Mouse (Mus musculus): Measurements from ENCODE around the gene Vsig10.
"Not testable (repeated sequence)": the region's sequence is repeated elsewhere in the genome, so short reads cannot be mapped to it uniquely, and the experiment has no call there.

Gene Vsig10

GRCm38 (mm10) chr5:117303691-117304579 lies 14.9 kb upstream of the Vsig10 start:
- peak; percentile 82 for DNase-seq (ENCODE audit: low read depth, low spot score)

GRCm38 (mm10) chr5:117304947-117305346 lies 13.9 kb upstream of the Vsig10 start:
- peak; percentile 88 for DNase-seq (ENCODE audit: low read depth, low spot score)

GRCm38 (mm10) chr5:117305754-117306153 lies 13.1 kb upstream of the Vsig10 start:
- peak; percentile 55 for DNase-seq (ENCODE audit: low read depth, low spot score)

- DNase-seq (ENCODE audit: low read depth, low spot score) = no peak
Measured at GRCm38 (mm10) chr5:117306826-117307225, 12.1 kb upstream of the Vsig10 start.

GRCm38 (mm10) chr5:117307699-117308098 lies 11.2 kb upstream of the Vsig10 start:
- peak; percentile 95 for DNase-seq (ENCODE audit: low read depth, low spot score)

GRCm38 (mm10) chr5:117313420-117313819 lies 5.5 kb upstream of the Vsig10 start:
- peak; percentile 66 for DNase-seq (ENCODE audit: low read depth, low spot score)

- no peak for DNase-seq (ENCODE audit: low read depth, low spot score)
Measured at GRCm38 (mm10) chr5:117313909-117314308, 5.0 kb upstream of the Vsig10 start.

GRCm38 (mm10) chr5:117314587-117315428 lies 4.1 kb upstream of the Vsig10 start:
- peak; percentile 89 for DNase-seq (ENCODE audit: low read depth, low spot score)

- peak; percentile 55 for DNase-seq (ENCODE audit: low read depth, low spot score)
Measured at GRCm38 (mm10) chr5:117323751-117324150, 4.9 kb downstream of the Vsig10 start.

- DNase-seq (ENCODE audit: low read depth, low spot score) = no peak
Measured at GRCm38 (mm10) chr5:117326408-117326807, 7.5 kb downstream of the Vsig10 start.

GRCm38 (mm10) chr5:117330457-117330856 lies 11.6 kb downstream of the Vsig10 start:
- peak; percentile 64 for DNase-seq (ENCODE audit: low read depth, low spot score)

GRCm38 (mm10) chr5:117337999-117338398 lies 19.1 kb downstream of the Vsig10 start:
- DNase-seq (ENCODE audit: low read depth, low spot score) = no peak

- no peak for DNase-seq (ENCODE audit: low read depth, low spot score)
Measured at GRCm38 (mm10) chr5:117338503-117338902, 19.6 kb downstream of the Vsig10 start.

GRCm38 (mm10) chr5:117340081-117340480 lies 21.2 kb downstream of the Vsig10 start:
- no peak for DNase-seq (ENCODE audit: low read depth, low spot score)

GRCm38 (mm10) chr5:117341896-117342295 lies 23.0 kb downstream of the Vsig10 start:
- peak; percentile 64 for DNase-seq (ENCODE audit: low read depth, low spot score)

GRCm38 (mm10) chr5:117344496-117344895 lies 25.6 kb downstream of the Vsig10 start:
- not testable (repeated sequence) for DNase-seq (ENCODE audit: low read depth, low spot score)

GRCm38 (mm10) chr5:117345432-117345976 lies 26.6 kb downstream of the Vsig10 start:
- no peak for DNase-seq (ENCODE audit: low read depth, low spot score)

GRCm38 (mm10) chr5:117346281-117346680 lies 27.4 kb downstream of the Vsig10 start:
- DNase-seq (ENCODE audit: low read depth, low spot score) = no peak

- DNase-seq (ENCODE audit: low read depth, low spot score) = no peak
Measured at GRCm38 (mm10) chr5:117347011-117347410, 28.1 kb downstream of the Vsig10 start.

GRCm38 (mm10) chr5:117347838-117348237 lies 29.0 kb downstream of the Vsig10 start:
- no peak for DNase-seq (ENCODE audit: low read depth, low spot score)

- DNase-seq (ENCODE audit: low read depth, low spot score) = peak; percentile 86
Measured at GRCm38 (mm10) chr5:117348279-117348678, 29.4 kb downstream of the Vsig10 start.

GRCm38 (mm10) chr5:117354121-117354520 lies 35.2 kb downstream of the Vsig10 start:
- DNase-seq (ENCODE audit: low read depth, low spot score) = no peak

Data from ES-CJ7 (cell line).